Mouse (Mus musculus): Measurements from ENCODE around the gene Gm525. TPM values are rescaled to one million over a fixed set of nuclear protein-coding genes. Genes with fewer than 3 reads are reported as not detected.
"Not testable (repeated sequence)": the region's sequence is repeated elsewhere in the genome, so short reads cannot be mapped to it uniquely, and the experiment has no call there.

Gene Gm525
- polyA plus RNA-seq, 1 experiment from 2014 or later = not detected

- not testable (repeated sequence) for H3K27ac ChIP-seq (ENCODE audit: low read depth, low read length); H3K36me3 ChIP-seq (ENCODE audit: control insufficient read depth, insufficient read depth, low read length); H3K4me2 ChIP-seq (ENCODE audit: low read depth, low read length); H3K9me3 ChIP-seq (ENCODE audit: control insufficient read depth, low read length); H3K9ac ChIP-seq (replicated peaks; ENCODE audit: low read depth, low read length); H3K27me3 ChIP-seq (ENCODE audit: control insufficient read depth, insufficient read depth, low read length); ATAC-seq (ENCODE audit: low read depth); H3K4me1 ChIP-seq (ENCODE audit: control insufficient read depth, insufficient read depth, low read length); H3K4me3 ChIP-seq (ENCODE audit: low read depth, low read length)
- WGBS = 80% methylated on average over 5 of the region's 5 CpGs
These were observed 8.3 kb downstream of the Gm525 start for GRCm38 (mm10) chr11:89081906-89082305.

GRCm38 (mm10) chr11:89082691-89083090 is 9.1 kb downstream of the Gm525 start:
- not testable (repeated sequence) for H3K36me3 ChIP-seq (ENCODE audit: control insufficient read depth, insufficient read depth, low read length); H3K4me2 ChIP-seq (ENCODE audit: low read depth, low read length); H3K9me3 ChIP-seq (ENCODE audit: control insufficient read depth, low read length); H3K27ac ChIP-seq (ENCODE audit: low read depth, low read length); H3K4me3 ChIP-seq (ENCODE audit: low read depth, low read length); H3K27me3 ChIP-seq (ENCODE audit: control insufficient read depth, insufficient read depth, low read length); H3K4me1 ChIP-seq (ENCODE audit: control insufficient read depth, insufficient read depth, low read length); ATAC-seq (ENCODE audit: low read depth); H3K9ac ChIP-seq (replicated peaks; ENCODE audit: low read depth, low read length)
- 93% methylated on average over 3 of the region's 3 CpGs for WGBS

DNA sequence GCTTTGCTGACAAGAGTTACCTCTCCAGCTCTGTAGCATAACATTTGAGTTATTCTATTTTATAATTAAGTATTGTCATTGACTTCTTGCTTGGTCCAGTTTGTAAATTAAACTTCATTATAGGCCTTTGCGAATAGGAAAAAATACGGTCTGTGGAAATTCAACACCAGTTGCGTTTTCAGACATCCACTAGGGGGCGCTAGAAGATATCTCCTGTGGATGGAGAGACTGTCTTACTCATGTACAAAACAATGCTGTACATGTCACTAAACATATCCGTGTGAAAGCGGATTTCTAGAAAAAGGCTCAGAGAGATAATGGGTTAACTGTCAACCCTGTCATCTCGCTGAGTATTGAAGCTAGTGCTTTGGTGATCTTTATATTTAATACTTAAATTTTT is 11.0 kb downstream of the Gm525 start:
- no peaks in the 10 kb centered on the region for H3K36me3 ChIP-seq (ENCODE audit: control insufficient read depth, insufficient read depth, low read length)
- no peak overlapping the region for H3K27ac ChIP-seq (ENCODE audit: low read depth, low read length)
- H3K9me3 ChIP-seq (ENCODE audit: control insufficient read depth, low read length) = no peaks in the 10 kb centered on the region
- WGBS = 51% methylated on average over 7 of the region's 7 CpGs
- no peak for ATAC-seq (ENCODE audit: low read depth)
- no peak overlapping the region for H3K4me3 ChIP-seq (ENCODE audit: low read depth, low read length)
- no peak overlapping the region for H3K4me2 ChIP-seq (ENCODE audit: low read depth, low read length)
- no peaks in the 10 kb centered on the region for H3K4me1 ChIP-seq (ENCODE audit: control insufficient read depth, insufficient read depth, low read length)
- no peak overlapping the region for H3K9ac ChIP-seq (replicated peaks; ENCODE audit: low read depth, low read length)
- no peaks in the 10 kb centered on the region for H3K27me3 ChIP-seq (ENCODE audit: control insufficient read depth, insufficient read depth, low read length)

GRCm38 (mm10) chr11:89086208-89086809 is 12.7 kb downstream of the Gm525 start:
- Histone ChIP-seq H3K27ac (ENCODE audit: low read depth, low read length) (no peak overlapping the region), H3K36me3 (ENCODE audit: control insufficient read depth, insufficient read depth, low read length) (no peaks in the 10 kb centered on the region), H3K4me1 (ENCODE audit: control insufficient read depth, insufficient read depth, low read length) (no peaks in the 10 kb centered on the region), H3K4me2 (ENCODE audit: low read depth, low read length) (no peak overlapping the region), H3K9me3 (ENCODE audit: control insufficient read depth, low read length) (no peaks in the 10 kb centered on the region), H3K4me3 (ENCODE audit: low read depth, low read length) (no peak overlapping the region), H3K27me3 (ENCODE audit: control insufficient read depth, insufficient read depth, low read length) (no peaks in the 10 kb centered on the region), H3K9ac (replicated peaks; ENCODE audit: low read depth, low read length) (no peak overlapping the region)
- WGBS = 47% methylated on average over 10 of the region's 10 CpGs
- no peak for ATAC-seq (ENCODE audit: low read depth)

DNA sequence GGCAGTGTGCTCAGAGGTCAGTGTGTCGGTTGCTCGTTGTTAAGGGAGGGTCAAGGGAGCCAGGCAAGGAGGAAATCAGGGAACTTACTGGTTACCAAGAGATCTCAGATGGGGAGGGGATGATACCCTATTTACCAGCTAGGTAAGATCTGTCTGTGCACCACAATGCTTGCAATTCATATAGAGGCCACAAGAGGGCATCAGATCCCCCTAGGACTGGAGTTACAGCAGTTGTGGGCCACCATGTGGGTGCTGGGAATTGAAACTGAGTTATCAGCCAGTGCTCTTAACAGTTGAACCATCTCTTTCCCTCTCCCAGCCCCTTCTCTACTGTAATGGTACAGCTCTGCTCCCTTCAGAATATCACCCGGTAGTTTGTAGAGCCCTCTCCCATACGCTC is 15.1 kb downstream of the Gm525 start:
- H3K4me2 ChIP-seq (ENCODE audit: low read depth, low read length) = no peak overlapping the region
- ATAC-seq (ENCODE audit: low read depth) = no peak
- no peaks in the 10 kb centered on the region for H3K9me3 ChIP-seq (ENCODE audit: control insufficient read depth, low read length)
- H3K4me3 ChIP-seq (ENCODE audit: low read depth, low read length) = no peak overlapping the region
- H3K4me1 ChIP-seq (ENCODE audit: control insufficient read depth, insufficient read depth, low read length) = no peaks in the 10 kb centered on the region
- no peak overlapping the region for H3K9ac ChIP-seq (replicated peaks; ENCODE audit: low read depth, low read length)
- H3K36me3 ChIP-seq (ENCODE audit: control insufficient read depth, insufficient read depth, low read length) = no peaks in the 10 kb centered on the region
- no peaks in the 10 kb centered on the region for H3K27me3 ChIP-seq (ENCODE audit: control insufficient read depth, insufficient read depth, low read length)
- 94% methylated on average over 4 of the region's 4 CpGs for WGBS
- H3K27ac ChIP-seq (ENCODE audit: low read depth, low read length) = no peak overlapping the region

GRCm38 (mm10) chr11:89090359-89090758 is 16.7 kb downstream of the Gm525 start:
- not testable (repeated sequence) for H3K4me1 ChIP-seq (ENCODE audit: control insufficient read depth, insufficient read depth, low read length); H3K9me3 ChIP-seq (ENCODE audit: control insufficient read depth, low read length); H3K4me3 ChIP-seq (ENCODE audit: low read depth, low read length); H3K36me3 ChIP-seq (ENCODE audit: control insufficient read depth, insufficient read depth, low read length); H3K9ac ChIP-seq (replicated peaks; ENCODE audit: low read depth, low read length); ATAC-seq (ENCODE audit: low read depth); H3K27me3 ChIP-seq (ENCODE audit: control insufficient read depth, insufficient read depth, low read length); H3K27ac ChIP-seq (ENCODE audit: low read depth, low read length); H3K4me2 ChIP-seq (ENCODE audit: low read depth, low read length)
- WGBS = 96% methylated on average over 7 of the region's 7 CpGs

DNA sequence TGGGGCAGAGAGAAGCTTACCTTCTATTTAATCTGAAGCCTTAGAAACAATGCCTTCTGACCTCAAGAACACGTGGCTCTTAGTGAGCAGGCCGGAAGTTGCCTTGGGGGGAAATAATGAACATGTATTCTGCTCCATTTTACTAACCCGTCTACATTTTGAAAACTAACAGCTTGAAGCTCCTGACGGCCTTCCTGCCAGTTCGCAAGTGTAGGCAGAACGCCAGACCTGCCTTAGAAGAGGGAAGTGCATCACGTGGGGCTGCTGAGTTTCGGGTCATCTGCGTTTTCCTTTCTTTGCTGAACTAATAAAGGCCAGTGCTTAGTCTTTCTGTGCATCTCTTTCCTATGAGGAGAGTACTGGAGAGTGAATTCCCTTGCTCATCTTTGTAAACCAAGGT is 19.1 kb downstream of the Gm525 start:
- H3K4me2 ChIP-seq (ENCODE audit: low read depth, low read length) = no peak overlapping the region
- ATAC-seq (ENCODE audit: low read depth) = no peak
- no peak overlapping the region for H3K9ac ChIP-seq (replicated peaks; ENCODE audit: low read depth, low read length)
- H3K4me3 ChIP-seq (ENCODE audit: low read depth, low read length) = no peak overlapping the region
- 84% methylated on average over 9 of the region's 9 CpGs for WGBS
- H3K4me1 ChIP-seq (ENCODE audit: control insufficient read depth, insufficient read depth, low read length) = no peaks in the 10 kb centered on the region
- H3K36me3 ChIP-seq (ENCODE audit: control insufficient read depth, insufficient read depth, low read length) = no peaks in the 10 kb centered on the region
- no peaks in the 10 kb centered on the region for H3K9me3 ChIP-seq (ENCODE audit: control insufficient read depth, low read length)
- H3K27ac ChIP-seq (ENCODE audit: low read depth, low read length) = no peak overlapping the region
- H3K27me3 ChIP-seq (ENCODE audit: control insufficient read depth, insufficient read depth, low read length) = no peaks in the 10 kb centered on the region

DNA sequence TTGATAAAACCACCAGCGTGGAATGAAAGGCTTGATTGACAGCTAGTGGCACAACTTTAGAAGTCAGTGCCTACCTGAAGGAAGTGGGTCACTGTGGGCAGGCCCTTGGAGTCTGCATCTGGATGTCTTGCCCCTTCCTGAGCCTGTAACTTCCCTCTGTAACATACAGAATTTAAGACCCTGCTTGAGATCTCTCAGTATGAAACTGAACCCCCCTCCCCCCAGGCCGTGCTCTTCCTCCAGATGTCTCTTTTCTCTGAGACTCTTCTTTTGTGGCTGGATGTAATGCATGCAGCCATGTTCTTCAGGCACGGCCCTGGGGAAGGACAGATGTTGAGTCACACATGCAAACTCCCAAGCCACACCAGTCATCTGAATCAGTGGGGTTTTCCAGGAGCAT is 21.7 kb downstream of the Gm525 start:
- Histone ChIP-seq H3K4me1 (ENCODE audit: control insufficient read depth, insufficient read depth, low read length) (peaks cover under 1% of the 10 kb centered on the region; the same call in 1 of the 2 replicates), H3K4me3 (ENCODE audit: low read depth, low read length) (no peak overlapping the region), H3K36me3 (ENCODE audit: control insufficient read depth, insufficient read depth, low read length) (no peaks in the 10 kb centered on the region), H3K9ac (replicated peaks; ENCODE audit: low read depth, low read length) (no peak overlapping the region), H3K4me2 (ENCODE audit: low read depth, low read length) (no peak overlapping the region), H3K27ac (ENCODE audit: low read depth, low read length) (no peak overlapping the region), H3K9me3 (ENCODE audit: control insufficient read depth, low read length) (no peaks in the 10 kb centered on the region), H3K27me3 (ENCODE audit: control insufficient read depth, insufficient read depth, low read length) (no peaks in the 10 kb centered on the region)
- no peak for ATAC-seq (ENCODE audit: low read depth)
- WGBS = 73% methylated on average over 3 of the region's 3 CpGs

- not testable (repeated sequence) for H3K27ac ChIP-seq (ENCODE audit: low read depth, low read length); H3K36me3 ChIP-seq (ENCODE audit: control insufficient read depth, insufficient read depth, low read length); H3K4me1 ChIP-seq (ENCODE audit: control insufficient read depth, insufficient read depth, low read length); ATAC-seq (ENCODE audit: low read depth); H3K27me3 ChIP-seq (ENCODE audit: control insufficient read depth, insufficient read depth, low read length); H3K4me2 ChIP-seq (ENCODE audit: low read depth, low read length); H3K4me3 ChIP-seq (ENCODE audit: low read depth, low read length); H3K9ac ChIP-seq (replicated peaks; ENCODE audit: low read depth, low read length); H3K9me3 ChIP-seq (ENCODE audit: control insufficient read depth, low read length)
- 86% methylated on average over 10 of the region's 10 CpGs for WGBS
These were observed 23.7 kb downstream of the Gm525 start for GRCm38 (mm10) chr11:89097292-89097691.
